Mouse (Mus musculus): ENCODE results near the gene Gm21060. TPM values are rescaled to one million over a fixed set of nuclear protein-coding genes. Genes with fewer than 3 reads are reported as not detected.

Gene Gm21060
- polyA plus RNA-seq, 2 experiments from 2014 or later = not detected

Other genes with a start within 250 kb of the Gm21060 start
- 10 to 100 TPM; 54.2 to 97.1 TPM for gene Zfp950, start 156.2 kb downstream of the Gm21060 start, polyA plus RNA-seq (2017; shearing (Covaris generic))
- under 1 TPM in 1 of 2 experiments, not detected in 1; 0.20 TPM for gene Gm7102, start 120.8 kb downstream of the Gm21060 start, polyA plus RNA-seq (2017; shearing (Covaris generic))
- gene Gm6020, start 113.2 kb downstream of the Gm21060 start, polyA plus RNA-seq (2017; shearing (Covaris generic)) = not detected
- 1 to 10 TPM; 2.2 TPM for gene Csf2ra, start 68.6 kb downstream of the Gm21060 start, polyA plus RNA-seq (2017; shearing (Covaris generic))